Mouse (Mus musculus): ENCODE results near the gene Spp1. TPM values are rescaled to one million over a fixed set of nuclear protein-coding genes. Genes with fewer than 3 reads are reported as not detected.

Gene Spp1
- polyA plus RNA-seq, 1 experiment from 2014 or later = 10.1 TPM

DNA sequence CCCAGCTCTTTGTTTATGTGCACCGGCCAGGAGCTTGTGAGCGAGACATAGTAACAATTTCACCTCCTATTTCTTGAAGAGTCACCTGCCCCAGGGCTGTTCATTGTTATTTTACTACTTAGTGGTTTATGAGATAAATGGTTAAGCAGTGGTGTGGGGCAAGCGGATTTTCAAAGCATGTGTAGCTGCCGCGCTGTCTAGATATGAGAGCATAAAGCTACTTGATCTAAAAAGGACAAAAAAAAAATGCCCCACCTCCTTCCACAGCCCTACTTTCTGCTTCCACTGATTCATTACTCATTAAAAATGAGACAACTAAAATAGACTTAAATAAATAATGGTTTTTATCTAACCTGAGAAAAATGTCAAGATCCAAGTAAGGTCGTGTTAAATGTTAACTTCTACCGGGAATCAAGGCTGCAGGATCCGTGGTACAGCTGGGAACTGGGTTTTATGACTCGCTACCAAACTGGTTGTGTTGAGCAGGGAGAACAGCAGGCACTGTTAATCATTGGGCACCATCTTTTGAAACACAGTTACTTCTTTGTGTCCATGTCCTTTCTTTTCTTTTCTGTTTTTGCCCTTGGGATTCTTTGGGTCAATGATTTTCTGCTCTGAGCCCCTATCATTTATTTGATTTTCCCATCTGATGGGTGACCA is 35.5 kb upstream of the Spp1 start:
- Histone ChIP-seq H3K4me1 (replicated peaks; ENCODE audit: control insufficient read depth, insufficient read depth, low read length) (no peaks in the 10 kb centered on the region), H3K9me3 (ENCODE audit: control insufficient read depth) (no peaks in the 10 kb centered on the region), H3K27ac (ENCODE audit: low read depth, low read length) (no peak overlapping the region), H3K36me3 (ENCODE audit: control insufficient read depth, insufficient read depth) (no peaks in the 10 kb centered on the region), H3K27me3 (replicated peaks; ENCODE audit: control insufficient read depth, insufficient read depth, low read length) (no peaks in the 10 kb centered on the region), H3K9ac (ENCODE audit: low read depth, low read length) (no peak overlapping the region), H3K4me3 (ENCODE audit: low read depth, low read length) (no peak overlapping the region), H3K4me2 (replicated peaks; ENCODE audit: low read depth) (peak overlapping the region; percentile 37; the same call in 1 of the 2 replicates)
- 30% methylated on average over 9 of the region's 9 CpGs for WGBS
- no peak for ATAC-seq
- no peak for TF ChIP-seq CTCF (IDR thresholded peaks at IDR 0.05; ENCODE audit: low read depth)

DNA sequence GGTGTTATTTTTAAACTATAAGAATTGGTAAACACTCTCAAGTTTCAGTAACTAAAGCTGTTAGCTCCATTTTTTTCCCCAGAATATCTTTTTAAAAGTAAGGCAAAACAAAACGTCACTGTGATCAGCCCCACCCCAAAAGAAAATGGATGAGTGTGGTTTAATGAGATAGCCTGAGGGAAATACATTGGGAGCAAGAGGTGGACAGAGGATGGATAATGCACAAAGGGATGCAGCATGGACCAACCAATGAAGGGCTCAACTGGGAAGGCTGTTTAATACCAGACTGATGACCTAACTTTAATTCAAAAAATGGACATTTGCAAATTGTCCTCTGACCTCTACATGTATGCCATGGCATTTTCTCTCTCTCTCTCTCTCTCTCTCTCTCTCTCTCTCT is 34.9 kb upstream of the Spp1 start:
- Histone ChIP-seq H3K36me3 (ENCODE audit: control insufficient read depth, insufficient read depth) (no peaks in the 10 kb centered on the region), H3K9ac (ENCODE audit: low read depth, low read length) (no peak overlapping the region), H3K4me1 (replicated peaks; ENCODE audit: control insufficient read depth, insufficient read depth, low read length) (no peaks in the 10 kb centered on the region), H3K27me3 (replicated peaks; ENCODE audit: control insufficient read depth, insufficient read depth, low read length) (no peaks in the 10 kb centered on the region), H3K27ac (ENCODE audit: low read depth, low read length) (no peak overlapping the region), H3K4me2 (replicated peaks; ENCODE audit: low read depth) (no peak overlapping the region), H3K9me3 (ENCODE audit: control insufficient read depth) (no peaks in the 10 kb centered on the region), H3K4me3 (ENCODE audit: low read depth, low read length) (no peak overlapping the region)
- WGBS = 29% methylated on average over 1 of the region's 1 CpGs
- TF ChIP-seq CTCF (IDR thresholded peaks at IDR 0.05; ENCODE audit: low read depth) = no peak
- no peak for ATAC-seq

DNA sequence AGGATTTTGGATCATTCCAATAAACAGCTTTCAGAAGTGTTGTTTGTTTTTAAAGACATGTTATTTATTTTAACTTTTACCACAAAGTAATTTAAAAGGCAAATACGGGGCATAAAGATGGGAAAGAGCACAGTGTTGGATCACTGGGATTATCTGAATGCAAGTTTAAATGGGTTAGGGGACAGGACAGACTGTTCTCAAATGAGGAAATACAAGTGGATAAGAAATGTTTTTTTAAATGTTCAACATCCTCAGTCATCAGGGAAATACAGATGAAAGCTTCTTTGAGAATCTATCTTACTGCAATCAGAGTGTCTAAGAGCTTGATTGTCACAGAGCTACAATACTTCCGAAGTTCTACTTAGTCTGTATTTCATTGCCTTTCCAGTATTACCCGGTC is 32.3 kb upstream of the Spp1 start:
- WGBS = 65% methylated on average over 3 of the region's 3 CpGs
- Histone ChIP-seq H3K27me3 (replicated peaks; ENCODE audit: control insufficient read depth, insufficient read depth, low read length) (no peaks in the 10 kb centered on the region), H3K4me3 (ENCODE audit: low read depth, low read length) (no peak overlapping the region), H3K4me2 (replicated peaks; ENCODE audit: low read depth) (no peak overlapping the region), H3K27ac (ENCODE audit: low read depth, low read length) (no peak overlapping the region), H3K9me3 (ENCODE audit: control insufficient read depth) (no peaks in the 10 kb centered on the region), H3K9ac (ENCODE audit: low read depth, low read length) (no peak overlapping the region), H3K36me3 (ENCODE audit: control insufficient read depth, insufficient read depth) (no peaks in the 10 kb centered on the region), H3K4me1 (replicated peaks; ENCODE audit: control insufficient read depth, insufficient read depth, low read length) (no peaks in the 10 kb centered on the region)
- TF ChIP-seq CTCF (IDR thresholded peaks at IDR 0.05; ENCODE audit: low read depth) = no peak
- no peak for ATAC-seq

DNA sequence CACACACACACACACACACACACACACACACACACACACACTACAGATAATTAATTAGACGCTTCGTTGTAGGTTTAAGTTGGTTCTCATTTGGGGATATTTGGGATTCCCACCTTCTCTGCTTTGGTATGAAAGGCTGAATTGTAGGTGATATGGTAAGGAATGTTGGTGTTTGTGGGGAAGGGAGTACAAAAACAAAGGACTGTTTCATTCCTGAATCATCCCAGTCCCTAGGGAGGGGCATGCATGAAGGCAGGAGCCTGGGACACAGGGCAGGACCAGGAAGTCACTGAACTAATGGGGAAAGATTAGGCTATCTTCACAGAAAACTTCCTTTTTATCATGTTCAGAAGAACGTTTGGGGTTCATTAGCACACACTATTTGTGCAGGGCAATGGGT is 31.6 kb upstream of the Spp1 start:
- no peaks in the 10 kb centered on the region for H3K36me3 ChIP-seq (ENCODE audit: control insufficient read depth, insufficient read depth)
- no peaks in the 10 kb centered on the region for H3K4me1 ChIP-seq (replicated peaks; ENCODE audit: control insufficient read depth, insufficient read depth, low read length)
- no peak for TF ChIP-seq CTCF (IDR thresholded peaks at IDR 0.05; ENCODE audit: low read depth)
- no peak for ATAC-seq
- no peak overlapping the region for H3K27ac ChIP-seq (ENCODE audit: low read depth, low read length)
- H3K4me3 ChIP-seq (ENCODE audit: low read depth, low read length) = no peak overlapping the region
- H3K4me2 ChIP-seq (replicated peaks; ENCODE audit: low read depth) = no peak overlapping the region
- H3K9me3 ChIP-seq (ENCODE audit: control insufficient read depth) = no peaks in the 10 kb centered on the region
- H3K9ac ChIP-seq (ENCODE audit: low read depth, low read length) = no peak overlapping the region
- no peaks in the 10 kb centered on the region for H3K27me3 ChIP-seq (replicated peaks; ENCODE audit: control insufficient read depth, insufficient read depth, low read length)
- WGBS = 58% methylated on average over 3 of the region's 3 CpGs

DNA sequence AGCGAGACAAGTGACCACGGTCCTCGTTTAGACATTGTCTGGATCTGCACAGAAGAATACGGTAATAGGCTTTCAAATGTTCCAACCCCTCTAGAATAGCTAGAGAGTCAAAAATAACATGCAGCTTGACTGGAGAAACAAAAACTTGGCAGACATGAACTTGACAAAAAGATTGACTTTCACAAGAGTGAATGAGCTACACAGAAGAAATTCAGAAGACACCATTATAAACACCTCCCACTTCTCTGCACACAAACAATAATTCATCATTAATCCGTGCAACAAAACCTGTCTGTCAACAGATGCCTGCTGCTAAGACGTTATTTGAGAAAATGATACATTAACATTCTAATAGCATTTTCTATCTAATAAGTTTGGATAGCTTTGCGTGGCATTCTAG is 30.4 kb upstream of the Spp1 start:
- no peak for TF ChIP-seq CTCF (IDR thresholded peaks at IDR 0.05; ENCODE audit: low read depth)
- Histone ChIP-seq H3K36me3 (ENCODE audit: control insufficient read depth, insufficient read depth) (no peaks in the 10 kb centered on the region), H3K9ac (ENCODE audit: low read depth, low read length) (no peak overlapping the region), H3K27ac (ENCODE audit: low read depth, low read length) (no peak overlapping the region), H3K27me3 (replicated peaks; ENCODE audit: control insufficient read depth, insufficient read depth, low read length) (no peaks in the 10 kb centered on the region), H3K4me2 (replicated peaks; ENCODE audit: low read depth) (no peak overlapping the region), H3K4me3 (ENCODE audit: low read depth, low read length) (no peak overlapping the region), H3K9me3 (ENCODE audit: control insufficient read depth) (no peaks in the 10 kb centered on the region), H3K4me1 (replicated peaks; ENCODE audit: control insufficient read depth, insufficient read depth, low read length) (no peaks in the 10 kb centered on the region)
- 81% methylated on average over 7 of the region's 7 CpGs for WGBS
- ATAC-seq = no peak

DNA sequence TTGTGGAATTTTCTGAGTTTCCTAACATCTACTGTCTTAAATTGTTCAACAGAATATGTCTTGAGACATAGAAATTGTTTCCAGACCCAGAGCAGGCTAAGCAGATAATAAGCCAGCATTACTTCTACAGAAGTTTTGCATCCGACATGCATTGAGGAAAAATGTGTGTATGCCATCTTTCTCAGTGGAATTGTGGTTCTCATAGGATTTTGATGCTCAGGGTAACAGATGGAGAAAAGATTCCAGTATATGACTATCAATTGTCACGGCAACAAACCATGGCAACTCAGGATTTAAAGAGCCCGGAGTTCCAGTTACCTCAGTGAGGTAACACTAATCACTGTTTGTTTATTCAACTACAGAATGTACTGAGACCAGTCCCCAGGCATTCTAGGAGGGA is 29.9 kb upstream of the Spp1 start:
- Histone ChIP-seq H3K4me2 (replicated peaks; ENCODE audit: low read depth) (no peak overlapping the region), H3K27ac (ENCODE audit: low read depth, low read length) (no peak overlapping the region), H3K36me3 (ENCODE audit: control insufficient read depth, insufficient read depth) (no peaks in the 10 kb centered on the region), H3K27me3 (replicated peaks; ENCODE audit: control insufficient read depth, insufficient read depth, low read length) (no peaks in the 10 kb centered on the region), H3K4me1 (replicated peaks; ENCODE audit: control insufficient read depth, insufficient read depth, low read length) (no peaks in the 10 kb centered on the region), H3K9me3 (ENCODE audit: control insufficient read depth) (no peaks in the 10 kb centered on the region), H3K9ac (ENCODE audit: low read depth, low read length) (no peak overlapping the region), H3K4me3 (ENCODE audit: low read depth, low read length) (no peak overlapping the region)
- no peak for ATAC-seq
- 72% methylated on average over 3 of the region's 3 CpGs for WGBS
- TF ChIP-seq CTCF (IDR thresholded peaks at IDR 0.05; ENCODE audit: low read depth) = no peak

DNA sequence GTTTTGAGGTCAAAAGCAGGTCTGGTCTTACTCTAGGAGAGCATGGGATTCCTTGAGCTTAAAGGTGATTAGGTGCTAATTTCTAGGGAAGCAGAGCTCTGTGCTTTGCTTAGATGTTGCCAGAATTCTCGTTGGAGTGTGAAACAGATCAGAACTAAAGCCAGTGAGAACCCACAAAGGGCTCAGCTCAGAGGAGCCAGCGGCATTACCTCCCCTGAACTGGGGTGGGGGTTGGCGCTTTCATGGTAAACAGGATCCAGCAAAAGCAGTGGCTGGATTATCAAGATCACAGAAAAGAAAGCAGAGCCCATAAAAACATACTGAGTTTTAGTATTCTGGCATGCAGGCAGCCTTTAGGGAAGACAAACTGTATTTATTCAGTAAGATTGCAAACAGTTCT is 28.2 kb upstream of the Spp1 start:
- no peak overlapping the region for H3K9ac ChIP-seq (ENCODE audit: low read depth, low read length)
- no peaks in the 10 kb centered on the region for H3K27me3 ChIP-seq (replicated peaks; ENCODE audit: control insufficient read depth, insufficient read depth, low read length)
- H3K36me3 ChIP-seq (ENCODE audit: control insufficient read depth, insufficient read depth) = no peaks in the 10 kb centered on the region
- H3K9me3 ChIP-seq (ENCODE audit: control insufficient read depth) = no peaks in the 10 kb centered on the region
- 38% methylated on average over 3 of the region's 3 CpGs for WGBS
- ATAC-seq = no peak
- no peak for TF ChIP-seq CTCF (IDR thresholded peaks at IDR 0.05; ENCODE audit: low read depth)
- no peak overlapping the region for H3K27ac ChIP-seq (ENCODE audit: low read depth, low read length)
- no peak overlapping the region for H3K4me3 ChIP-seq (ENCODE audit: low read depth, low read length)
- H3K4me2 ChIP-seq (replicated peaks; ENCODE audit: low read depth) = no peak overlapping the region
- no peaks in the 10 kb centered on the region for H3K4me1 ChIP-seq (replicated peaks; ENCODE audit: control insufficient read depth, insufficient read depth, low read length)
